Mouse (Mus musculus) MEL (cell line): Measurements from ENCODE around the gene Utf1. TPM values are rescaled to one million over a fixed set of nuclear protein-coding genes. Genes with fewer than 3 reads are reported as not detected.

ENCODE experiments used
- DNase-seq: peaks from one replicate; pipeline ENCODE4 v3.0.0; 2011; ENCODE audit warnings: low read depth, low spot score
- H3K27ac ChIP-seq: 2 replicates; pipeline ENCODE4 v1.5.1; 2012; ENCODE audit warnings: low read depth, mild to moderate bottlenecking, control low read depth, low read length, moderate library complexity; ENCODE audit not compliant: control insufficient read depth
- H3K27me3 ChIP-seq, 2 experiments: fragments of 150-350 bp in 1 of 2; sonication (generic) in 1 of 2; 2 replicates each; pipeline ENCODE4 v1.6.1; 2012; ENCODE audit warnings: low read length in 2 of 2, mild to moderate bottlenecking in 2 of 2, improper control_type of control experiment in 1 of 2, moderate library complexity in 1 of 2; ENCODE audit not compliant: insufficient read depth in 2 of 2, control insufficient read depth in 1 of 2
- H3K36me3 ChIP-seq, 2 experiments: 2 replicates each; pipeline ENCODE4 v1.6.1; 2012 to 2014; ENCODE audit warnings: low read length in 2 of 2, improper control_type of control experiment in 1 of 2, inconsistent platforms in 1 of 2, mild to moderate bottlenecking in 1 of 2; ENCODE audit not compliant: insufficient read depth in 2 of 2, control insufficient read depth in 1 of 2
- H3K4me1 ChIP-seq, 2 experiments: fragments of 150-350 bp in 1 of 2; sonication (generic) in 1 of 2; 2 replicates each; pipeline ENCODE4 v1.6.1; 2012; ENCODE audit warnings: low read length in 2 of 2, improper control_type of control experiment in 1 of 2, mild to moderate bottlenecking in 1 of 2; ENCODE audit not compliant: insufficient read depth in 2 of 2, control insufficient read depth in 1 of 2
- H3K4me3 ChIP-seq, 2 experiments: fragments of 150-350 bp in 1 of 2; sonication (generic) in 1 of 2; 2 replicates each; pipeline ENCODE4 v1.5.1; 2012; ENCODE audit warnings: low read depth in 2 of 2, low read length in 2 of 2, mild to moderate bottlenecking in 2 of 2, moderate library complexity in 2 of 2, control low read depth in 1 of 2, improper control_type of control experiment in 1 of 2; ENCODE audit not compliant: control insufficient read depth in 1 of 2, insufficient read depth in 1 of 2
- H3K79me2 ChIP-seq: 2 replicates; pipeline ENCODE4 v1.6.1; 2012; ENCODE audit warnings: mild to moderate bottlenecking, low read length, moderate library complexity; ENCODE audit not compliant: control insufficient read depth, poor library complexity, insufficient read depth
- H3K9ac ChIP-seq: 2 replicates; pipeline ENCODE4 v1.6.1; 2012; ENCODE audit warnings: low read depth, mild to moderate bottlenecking, control low read depth, low read length, moderate library complexity; ENCODE audit not compliant: control insufficient read depth, poor library complexity, severe bottlenecking
- H3K9me3 ChIP-seq: fragments of 150-350 bp; sonication (generic); replicated peaks from 2 replicates; pipeline ENCODE4 v1.6.1; 2012; ENCODE audit warnings: mild to moderate bottlenecking, low read length, improper control_type of control experiment, moderate library complexity; ENCODE audit not compliant: insufficient read depth
- CHD1 ChIP-seq: IDR thresholded peaks from 2 replicates; pipeline ENCODE4 v1.6.1; 2012; ENCODE audit warnings: low read depth, mild to moderate bottlenecking, inconsistent platforms, low read length, improper control_type of control experiment
- CHD2 ChIP-seq: IDR thresholded peaks from 2 replicates; pipeline ENCODE4 v1.6.1; 2011; ENCODE audit warnings: low read length, improper control_type of control experiment
- CTCF ChIP-seq, 3 experiments: IDR thresholded peaks in 2 of 3; conservative IDR thresholded peaks in 1 of 3; 2 replicates each; pipeline ENCODE4 v1.5.1; 2011 to 2012; ENCODE audit warnings: low read length in 3 of 3, low read depth in 2 of 3, mild to moderate bottlenecking in 2 of 3, improper control_type of control experiment in 1 of 3, inconsistent platforms in 1 of 3, mixed read lengths in 1 of 3, moderate library complexity in 1 of 3; ENCODE audit not compliant: control insufficient read depth in 1 of 3, insufficient read depth in 1 of 3, poor library complexity in 1 of 3, severe bottlenecking in 1 of 3
- E2F4 ChIP-seq: IDR thresholded peaks from 2 replicates; pipeline ENCODE4 v1.6.1; 2011; ENCODE audit warnings: low read depth, low read length, improper control_type of control experiment, borderline replicate concordance
- ELF1 ChIP-seq: IDR thresholded peaks from 2 replicates; pipeline ENCODE4 v1.6.1; 2014; ENCODE audit warnings: low read depth, mild to moderate bottlenecking, inconsistent platforms, low read length, improper control_type of control experiment, moderate library complexity
- GATA1 ChIP-seq: IDR thresholded peaks from 2 replicates; pipeline ENCODE4 v1.6.1; 2011; ENCODE audit warnings: low read depth, low read length, improper control_type of control experiment
- JUND ChIP-seq: IDR thresholded peaks from 2 replicates; pipeline ENCODE4 v1.6.1; 2011; ENCODE audit warnings: low read depth, mild to moderate bottlenecking, improper control_type of control experiment, low read length
- KAT2A ChIP-seq: conservative IDR thresholded peaks from 2 replicates; pipeline ENCODE4 v1.6.1; 2012; ENCODE audit warnings: low read depth, low read length, improper control_type of control experiment, inconsistent platforms
- MAFK ChIP-seq: IDR thresholded peaks from 2 replicates; pipeline ENCODE4 v1.6.1; 2011; ENCODE audit warnings: low read depth, mild to moderate bottlenecking, low read length, improper control_type of control experiment, borderline replicate concordance
- MAX ChIP-seq: IDR thresholded peaks from 2 replicates; pipeline ENCODE4 v1.6.1; 2011; ENCODE audit warnings: low read length, improper control_type of control experiment
- MAZ ChIP-seq: IDR thresholded peaks from 2 replicates; pipeline ENCODE4 v1.6.1; 2012; ENCODE audit warnings: low read depth, mild to moderate bottlenecking, inconsistent platforms, low read length, improper control_type of control experiment
- MEF2A ChIP-seq: IDR thresholded peaks from 2 replicates; pipeline ENCODE4 v1.6.1; 2014; ENCODE audit warnings: low read depth, mild to moderate bottlenecking, inconsistent platforms, low read length, improper control_type of control experiment; ENCODE audit not compliant: poor library complexity, insufficient replicate concordance, severe bottlenecking; ENCODE audit errors: extremely low read depth
- NELFE ChIP-seq: IDR thresholded peaks from 2 replicates; pipeline ENCODE4 v1.6.1; 2011; ENCODE audit warnings: low read depth, low read length, improper control_type of control experiment
- NRF1 ChIP-seq: IDR thresholded peaks from 2 replicates; pipeline ENCODE4 v1.6.1; 2014; ENCODE audit warnings: low read depth, mild to moderate bottlenecking, inconsistent platforms, low read length, improper control_type of control experiment, moderate library complexity; ENCODE audit not compliant: poor library complexity, insufficient read depth, severe bottlenecking
- POLR2A ChIP-seq, 2 experiments: IDR thresholded peaks; 2 replicates each; pipeline ENCODE4 v1.6.1; 2011 to 2012; ENCODE audit warnings: low read length in 2 of 2, mild to moderate bottlenecking in 2 of 2, control low read depth in 1 of 2, improper control_type of control experiment in 1 of 2, low read depth in 1 of 2, moderate library complexity in 1 of 2; ENCODE audit not compliant: control insufficient read depth in 1 of 2, insufficient read depth in 1 of 2, poor library complexity in 1 of 2
- POLR2AphosphoS2 ChIP-seq: IDR thresholded peaks from 2 replicates; pipeline ENCODE4 v1.6.1; 2011; ENCODE audit warnings: low read length, improper control_type of control experiment
- TBP ChIP-seq: IDR thresholded peaks from 2 replicates; pipeline ENCODE4 v1.8.0; 2011; ENCODE audit warnings: low read depth, low read length, improper control_type of control experiment
- TCF12 ChIP-seq: IDR thresholded peaks from 2 replicates; pipeline ENCODE4 v1.6.1; 2014; ENCODE audit warnings: low read depth, mild to moderate bottlenecking, inconsistent platforms, low read length, improper control_type of control experiment, moderate library complexity
- UBTF ChIP-seq: IDR thresholded peaks from 2 replicates; pipeline ENCODE4 v1.6.1; 2012; ENCODE audit warnings: low read depth, mild to moderate bottlenecking, inconsistent platforms, low read length, improper control_type of control experiment, moderate library complexity, borderline replicate concordance; ENCODE audit not compliant: insufficient read depth
- USF1 ChIP-seq: IDR thresholded peaks from 2 replicates; pipeline ENCODE4 v1.6.1; 2014; ENCODE audit warnings: low read depth, mild to moderate bottlenecking, inconsistent platforms, low read length, improper control_type of control experiment, moderate library complexity
- ZKSCAN1 ChIP-seq: IDR thresholded peaks from 2 replicates; pipeline ENCODE4 v1.6.1; 2012; ENCODE audit warnings: low read depth, mild to moderate bottlenecking, inconsistent platforms, low read length, improper control_type of control experiment, moderate library complexity
- ZMIZ1 ChIP-seq: IDR thresholded peaks from 2 replicates; pipeline ENCODE4 v1.6.1; 2012; ENCODE audit warnings: low read depth, mild to moderate bottlenecking, inconsistent platforms, low read length, improper control_type of control experiment, moderate library complexity
- ZNF384 ChIP-seq: IDR thresholded peaks from 2 replicates; pipeline ENCODE4 v1.6.1; 2012; ENCODE audit warnings: low read depth, mild to moderate bottlenecking, inconsistent platforms, low read length, improper control_type of control experiment
- polyA plus RNA-seq, 2 experiments: library from polyadenylated mRNA; stranded (reverse) in 1 of 2; unstranded in 1 of 2; fragments of >175 nt in 1 of 2; fragments of >200 nt in 1 of 2; gene quantifications; 2 replicates each; pipeline versions ENCODE4 v1.2.1 to v1.2.4; 2012; ENCODE audit warnings: low replicate concordance in 2 of 2, low read depth in 1 of 2; ENCODE audit not compliant: insufficient read length in 2 of 2, insufficient read depth in 1 of 2, missing spikeins in 1 of 2
- total RNA-seq: library from RNA; depleted of rRNA; stranded (reverse); fragments of 300-350 nt; gene quantifications from 2 replicates; pipeline ENCODE4 v1.2.3, GENCODE M21; 2012

The Utf1 gene
- total and polyA plus RNA-seq, 3 experiments = not detected

- TF ChIP-seq USF1 = no peak
- 0 out of 2 replicates have a peak, but pooled peaks have one; percentile 35 for TF ChIP-seq UBTF
- TF ChIP-seq KAT2A = no peak
- no peak for TF ChIP-seq MAX
- peak; percentile 58; the same call in 1 of the 2 replicates for TF ChIP-seq NELFE
- TF ChIP-seq ZKSCAN1 = no peak
- no peak for TF ChIP-seq NRF1
- TF ChIP-seq MAZ = peak; percentile 39; the same call in 1 of the 2 replicates
- no peak for TF ChIP-seq CHD1
- TF ChIP-seq ELF1 = no peak
- no peak for TF ChIP-seq MAFK
- TF ChIP-seq JUND = no peak
- TF ChIP-seq TCF12 = no peak
- TF ChIP-seq GATA1 = no peak
- TF ChIP-seq POLR2AphosphoS2 = 0 out of 2 replicates have a peak, but pooled peaks have one; percentile 30
- TF ChIP-seq MEF2A = no peak
Measured at GRCm38 (mm10) chr7:139950283-139950971, 6.8 kb downstream of the Utf1 start (continued).

- Histone ChIP-seq H3K79me2 (no peaks in the 10 kb centered on the region), H3K4me3 (peak overlapping the region; percentile 83 to 90), H3K9me3 (no peaks in the 10 kb centered on the region), H3K9ac (peak overlapping the region; percentile 78), H3K27me3 (no peaks in the 10 kb centered on the region), H3K4me1 (peaks cover 0 to 16% of the 10 kb centered on the region in 2 experiments; a peak in 2 of 4 replicates), H3K27ac (peak overlapping the region; percentile 35), H3K36me3 (peaks cover 0 to 8% of the 10 kb centered on the region in 2 experiments; a peak in 2 of 4 replicates)
- peak; percentile 82 for DNase-seq
- TF ChIP-seq CHD2 (no peak), ZMIZ1 (0 out of 2 replicates have a peak, but pooled peaks have one; percentile 1), MEF2A (no peak), TBP (peak; percentile 34; the same call in 1 of the 2 replicates), CTCF (IDR thresholded peaks at IDR 0.05 in 2 of 3, conservative IDR thresholded peaks at IDR 0.05 in 1 of 3; ENCODE audit: control insufficient read depth in 1 of 3, insufficient read depth in 1 of 3, low read depth in 2 of 3, low read length in 3 of 3, poor library complexity in 1 of 3, severe bottlenecking in 1 of 3) (no peak), ZNF384 (no peak), POLR2A (IDR thresholded peaks at IDR 0.05; ENCODE audit: control insufficient read depth in 1 of 2, insufficient read depth in 1 of 2, low read depth in 1 of 2, low read length in 2 of 2, poor library complexity in 1 of 2) (peak in 1 of 2 experiments; percentile 40; a peak in 1 of 4 replicates), E2F4 (no peak), NRF1 (no peak), ELF1 (no peak), TCF12 (0 out of 2 replicates have a peak, but pooled peaks have one; percentile 17), UBTF (no peak), NELFE (peak; percentile 35; the same call in 1 of the 2 replicates)
Measured at GRCm38 (mm10) chr7:139951079-139951478, 7.5 kb downstream of the Utf1 start.
